Mouse (Mus musculus): ENCODE measurements at regions not wholly inside any gene's neighbourhood (a gene's known extent, or its start where the extent isn't known, plus 50 kb on each side); places are given as distances from the start of the nearest gene placed in this dataset.

DNA sequence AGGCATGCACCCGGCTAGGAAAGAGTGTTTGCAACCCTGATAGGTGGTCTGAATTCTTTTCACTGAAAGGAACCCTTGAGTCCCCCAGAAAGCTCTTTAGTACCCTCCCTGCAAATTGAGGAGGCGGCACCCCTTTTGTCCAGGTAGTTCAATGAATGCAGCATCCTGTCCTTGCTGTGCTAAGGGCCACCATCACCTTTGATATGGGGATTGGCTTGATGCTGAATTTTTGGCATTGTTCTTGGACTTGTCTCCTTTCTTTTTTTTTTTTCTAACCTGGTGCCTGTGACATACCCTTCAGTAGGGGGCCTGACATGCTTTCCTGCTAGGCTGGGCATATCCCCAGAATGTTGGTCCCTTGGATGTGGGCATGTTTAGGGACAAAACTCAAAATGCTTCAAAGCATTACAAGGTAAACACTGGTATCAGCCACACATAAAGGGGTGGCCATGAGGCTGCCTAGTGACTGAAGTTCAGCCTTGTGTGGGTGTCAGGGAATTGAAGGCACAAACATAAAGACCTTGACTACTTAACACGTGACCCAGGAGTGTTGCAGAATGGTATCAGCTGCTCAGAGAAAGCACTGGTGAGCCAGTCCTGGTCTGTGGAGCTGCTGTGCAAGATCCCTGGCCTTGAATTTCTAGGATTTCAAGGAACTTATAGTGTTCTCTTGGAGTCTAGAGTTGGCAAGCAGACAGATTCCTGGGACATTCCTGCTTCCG is 183.6 kb downstream of the Tex29 start:
- no peak for TF ChIP-seq CTCF (IDR thresholded peaks at IDR 0.05)
- TF ChIP-seq EP300 (IDR thresholded peaks at IDR 0.05): no peak
